Mouse (Mus musculus) lung, postnatal 0 days (tissue): ENCODE data around the gene Sinhcaf. TPM values are rescaled to one million over a fixed set of nuclear protein-coding genes. Genes with fewer than 3 reads are reported as not detected.
"Not testable (repeated sequence)": the region's sequence is repeated elsewhere in the genome, so short reads cannot be mapped to it uniquely, and the experiment has no call there.

Experiments
- ATAC-seq: fragments of 200-750 bp; cut with Nextera tagmentation; 2 replicates; pipeline ENCODE4 v1.8.0; 2017; ENCODE audit warnings: moderate library complexity
- DNase-seq: peaks from one replicate; pipeline ENCODE4 v3.0.0-alpha.2; 2016; ENCODE audit warnings: low spot score
- H3K27ac ChIP-seq: fragments of 300-500 bp; sonication (generic); 2 replicates; pipeline ENCODE4 v1.5.1; 2014; ENCODE audit warnings: antibody characterized with exemption, mild to moderate bottlenecking, low read length, mixed read lengths
- H3K27me3 ChIP-seq: fragments of 300-500 bp; sonication (generic); replicated peaks from 2 replicates; pipeline ENCODE4 v1.6.1; 2014; ENCODE audit warnings: low read length, mixed read lengths; ENCODE audit not compliant: insufficient read depth
- H3K36me3 ChIP-seq: fragments of 300-500 bp; sonication (generic); 2 replicates; pipeline ENCODE4 v1.6.1; 2014; ENCODE audit warnings: low read length, mixed read lengths; ENCODE audit not compliant: insufficient read depth
- H3K4me1 ChIP-seq: fragments of 300-500 bp; sonication (generic); 2 replicates; pipeline ENCODE4 v1.6.1; 2014; ENCODE audit warnings: antibody characterized with exemption, low read depth, low read length, mixed read lengths; ENCODE audit not compliant: insufficient read depth
- H3K4me2 ChIP-seq: fragments of 300-500 bp; sonication (generic); replicated peaks from 2 replicates; pipeline ENCODE4 v1.6.1; 2014; ENCODE audit warnings: low read depth, mild to moderate bottlenecking, low read length, moderate library complexity, mixed read lengths
- H3K4me3 ChIP-seq: fragments of 300-500 bp; sonication (generic); 2 replicates; pipeline ENCODE4 v1.5.1; 2014; ENCODE audit warnings: low read depth, low read length
- H3K9ac ChIP-seq: fragments of 300-500 bp; sonication (generic); replicated peaks from 2 replicates; pipeline ENCODE4 v1.6.1; 2014; ENCODE audit warnings: low read depth, mild to moderate bottlenecking
- H3K9me3 ChIP-seq: fragments of 300-500 bp; sonication (generic); 2 replicates; pipeline ENCODE4 v1.6.1; 2016; ENCODE audit warnings: low read length, mixed read lengths
- CTCF ChIP-seq: IDR thresholded peaks from 2 replicates; pipeline ENCODE4 v1.5.1; 2016; ENCODE audit warnings: antibody characterized with exemption, mild to moderate bottlenecking
- EP300 ChIP-seq: IDR thresholded peaks from 2 replicates; pipeline ENCODE4 v1.6.1; 2016; ENCODE audit warnings: antibody characterized with exemption, mild to moderate bottlenecking, control low read depth
- WGBS: fragments of 180-500 bp; shearing (Covaris S2); extraction: QIAGEN DNeasy Blood & Tissue Kit; methylation state at CpG from one replicate; pipeline ENCODE4 v1.1.7; 2014; 5-methylcytosine and 5-hydroxymethylcytosine counted together
- polyA plus RNA-seq: library from polyadenylated mRNA; unstranded; fragments of >200 nt; fragmentation: Nextera tagmentation; extraction: Ambion mirVana; gene quantifications from 2 replicates; pipeline ENCODE4 v1.2.1, GENCODE M21; 2015

Gene Sinhcaf
- polyA plus RNA-seq, 1 experiment from 2014 or later = 46.3 TPM

DNA sequence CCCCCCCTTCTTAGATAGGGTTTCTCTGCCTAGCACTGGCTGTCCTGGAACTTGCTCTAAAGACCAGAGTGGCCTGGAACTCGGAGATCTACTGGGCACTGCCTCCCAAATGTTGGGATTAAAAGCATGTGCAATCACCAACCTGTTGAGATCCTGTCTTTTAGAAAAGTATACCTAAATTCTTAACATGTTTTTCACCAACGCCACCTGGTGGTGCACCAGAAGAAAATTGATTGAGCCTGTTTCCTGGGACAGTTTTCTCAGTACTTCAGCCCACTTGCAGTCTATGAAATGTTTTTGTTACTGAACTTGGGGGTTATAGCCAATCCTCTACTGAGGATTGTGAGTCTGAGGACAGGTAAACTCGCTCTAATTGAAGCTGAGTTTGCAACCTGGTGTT is 29.4 kb downstream of the Sinhcaf start:
- Histone ChIP-seq H3K4me2 (no peak overlapping the region), H3K36me3 (peaks cover 3% of the 10 kb centered on the region; the same call in 1 of the 2 replicates), H3K4me1 (no peaks in the 10 kb centered on the region), H3K9ac (no peak overlapping the region), H3K27ac (no peak overlapping the region), H3K4me3 (no peak overlapping the region), H3K9me3 (no peaks in the 10 kb centered on the region), H3K27me3 (no peaks in the 10 kb centered on the region)
- WGBS = 34% methylated on average over 3 of the region's 3 CpGs
- TF ChIP-seq CTCF (peak; percentile 61), EP300 (no peak)
- ATAC-seq = no peak
- peak; percentile 54 for DNase-seq

DNA sequence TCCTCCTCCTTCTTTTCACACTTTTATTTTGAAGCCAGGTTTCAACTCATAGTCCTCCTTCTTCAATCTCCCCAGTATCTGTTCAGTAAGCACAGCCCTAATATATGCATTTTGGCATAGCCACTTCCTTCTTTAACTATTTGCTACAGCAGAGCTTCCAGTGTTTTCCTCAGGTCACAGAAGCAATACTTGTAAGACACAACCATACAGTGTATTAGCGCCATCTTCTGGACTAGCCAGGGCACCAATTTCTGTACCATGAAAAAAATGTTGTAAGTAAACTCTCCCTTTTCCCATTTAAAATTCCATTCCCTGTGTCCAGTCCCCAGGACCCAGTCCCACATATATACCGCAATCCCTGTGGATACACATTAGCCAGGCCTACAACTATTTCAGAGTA is 32.3 kb downstream of the Sinhcaf start:
- no peak for TF ChIP-seq EP300
- TF ChIP-seq CTCF = peak; percentile 84
- no peaks in the 10 kb centered on the region for H3K9me3 ChIP-seq
- peak; percentile 87 for DNase-seq
- H3K27ac ChIP-seq = no peak overlapping the region
- H3K9ac ChIP-seq = no peak overlapping the region
- no peaks in the 10 kb centered on the region for H3K4me1 ChIP-seq
- no peaks in the 10 kb centered on the region for H3K27me3 ChIP-seq
- H3K4me2 ChIP-seq = no peak overlapping the region
- 7% methylated on average over 2 of the region's 2 CpGs for WGBS
- no peak overlapping the region for H3K4me3 ChIP-seq
- peak; percentile 52 for ATAC-seq
- no peaks in the 10 kb centered on the region for H3K36me3 ChIP-seq

DNA sequence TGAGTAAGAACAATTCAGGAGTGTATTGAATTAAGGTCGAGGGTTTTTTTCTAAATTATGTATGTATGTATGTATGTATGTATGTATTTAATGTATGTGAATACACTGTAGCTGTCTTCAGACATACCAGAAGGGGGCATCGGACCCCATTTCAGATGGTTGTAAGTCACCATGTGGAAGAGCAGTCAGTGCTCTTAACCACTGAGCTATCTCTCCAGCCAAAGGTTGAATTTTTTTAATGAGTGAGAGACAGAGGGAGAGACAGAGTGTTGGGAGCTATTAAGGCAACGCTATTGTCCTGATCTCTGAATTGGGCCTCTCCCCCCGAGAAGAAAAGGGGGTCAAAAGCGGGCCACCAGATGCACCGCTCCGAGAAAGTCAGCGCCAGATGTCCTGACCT is 34.4 kb downstream of the Sinhcaf start:
- H3K4me2 ChIP-seq, H3K27ac ChIP-seq, H3K4me1 ChIP-seq, H3K36me3 ChIP-seq, ATAC-seq, H3K27me3 ChIP-seq, H3K9me3 ChIP-seq, DNase-seq, H3K4me3 ChIP-seq, H3K9ac ChIP-seq: not testable (repeated sequence)
- WGBS = 79% methylated on average over 8 of the region's 8 CpGs

- Histone ChIP-seq H3K36me3 (no peaks in the 10 kb centered on the region), H3K27me3 (no peaks in the 10 kb centered on the region), H3K9me3 (no peaks in the 10 kb centered on the region), H3K4me2 (no peak overlapping the region), H3K9ac (no peak overlapping the region), H3K4me3 (no peak overlapping the region), H3K27ac (no peak overlapping the region), H3K4me1 (no peaks in the 10 kb centered on the region)
- 87% methylated on average over 9 of the region's 9 CpGs for WGBS
- TF ChIP-seq CTCF (no peak), EP300 (no peak)
- ATAC-seq = no peak
- no peak for DNase-seq
These were observed 39.3 kb downstream of the Sinhcaf start for GRCm38 (mm10) chr6:148906958-148907357.

DNA sequence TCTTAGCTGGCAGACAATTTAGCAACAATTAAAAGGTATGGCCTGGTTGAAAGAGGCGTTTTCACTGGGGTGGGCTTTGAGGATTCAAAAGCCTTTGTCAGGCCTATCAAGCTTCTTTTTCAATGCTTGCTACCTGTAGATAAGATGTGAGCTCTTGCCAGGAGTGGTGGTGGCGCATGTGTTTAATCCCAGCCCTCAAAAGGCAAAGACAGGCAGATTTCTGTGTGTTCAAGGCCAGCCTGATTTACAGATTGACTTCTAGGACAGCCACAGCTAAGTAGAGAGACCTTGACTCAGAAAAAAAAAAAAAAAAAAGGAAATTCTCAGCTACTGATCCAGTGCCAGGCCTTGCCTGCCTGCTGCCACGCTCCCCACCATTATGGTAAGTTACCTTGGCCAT is 43.5 kb downstream of the Sinhcaf start:
- Histone ChIP-seq H3K4me3 (no peak overlapping the region), H3K4me2 (no peak overlapping the region), H3K9me3 (no peaks in the 10 kb centered on the region), H3K36me3 (no peaks in the 10 kb centered on the region), H3K27ac (no peak overlapping the region), H3K9ac (no peak overlapping the region), H3K4me1 (no peaks in the 10 kb centered on the region), H3K27me3 (no peaks in the 10 kb centered on the region)
- DNase-seq = no peak
- ATAC-seq = no peak
- 70% methylated on average over 3 of the region's 3 CpGs for WGBS
- TF ChIP-seq CTCF (no peak), EP300 (no peak)

GRCm38 (mm10) chr6:148896507-148896851 is 49.8 kb downstream of the Sinhcaf start:
- WGBS = 42% methylated on average over 6 of the region's 6 CpGs
- Histone ChIP-seq H3K4me3 (peak overlapping the region; percentile 78), H3K27ac (peak overlapping the region; percentile 64), H3K9ac (no peak overlapping the region), H3K36me3 (no peaks in the 10 kb centered on the region), H3K9me3 (no peaks in the 10 kb centered on the region), H3K4me2 (peak overlapping the region; percentile 95), H3K27me3 (no peaks in the 10 kb centered on the region), H3K4me1 (no peaks in the 10 kb centered on the region)
- ATAC-seq = peak; percentile 32
- no peak for TF ChIP-seq CTCF
- no peak for TF ChIP-seq EP300
- no peak for DNase-seq
